Mouse (Mus musculus) heart, embryonic 16.5 days (tissue): ENCODE data around the gene Bcor. TPM values are rescaled to one million over a fixed set of nuclear protein-coding genes. Genes with fewer than 3 reads are reported as not detected.

Source experiments
- ATAC-seq: fragments of 200-750 bp; cut with Nextera tagmentation; replicated peaks from 2 replicates; pipeline ENCODE4 v1.8.0; 2017; ENCODE audit warnings: moderate number of reproducible peaks; ENCODE audit not compliant: insufficient read depth, low FRiP score; ENCODE audit errors: extremely low read depth
- H3K27ac ChIP-seq: fragments of 300-500 bp; sonication (generic); 2 replicates; pipeline ENCODE4 v1.5.1; 2014; ENCODE audit warnings: mild to moderate bottlenecking, low read length, control low read depth, moderate library complexity
- H3K27me3 ChIP-seq: fragments of 300-500 bp; sonication (generic); 2 replicates; pipeline ENCODE4 v1.6.1; 2014; ENCODE audit warnings: low read length, mixed read lengths; ENCODE audit not compliant: control insufficient read depth, insufficient read depth
- H3K36me3 ChIP-seq: fragments of 300-500 bp; sonication (generic); 2 replicates; pipeline ENCODE4 v1.6.1; 2014; ENCODE audit not compliant: control insufficient read depth, insufficient read depth
- H3K4me1 ChIP-seq: fragments of 300-500 bp; sonication (generic); 2 replicates; pipeline ENCODE4 v1.6.1; 2014; ENCODE audit warnings: low read length, mixed read lengths; ENCODE audit not compliant: control insufficient read depth, insufficient read depth
- H3K4me2 ChIP-seq: fragments of 300-500 bp; sonication (generic); 2 replicates; pipeline ENCODE4 v1.6.1; 2014; ENCODE audit warnings: low read depth, mild to moderate bottlenecking, control low read depth, low read length
- H3K4me3 ChIP-seq: fragments of 300-500 bp; sonication (generic); 2 replicates; pipeline ENCODE4 v1.5.1; 2014; ENCODE audit warnings: mild to moderate bottlenecking, control low read depth, low read length
- H3K9ac ChIP-seq: fragments of 300-500 bp; sonication (generic); 2 replicates; pipeline ENCODE4 v1.6.1; 2014; ENCODE audit warnings: low read length, control low read depth
- H3K9me3 ChIP-seq: fragments of 300-500 bp; sonication (generic); replicated peaks from 2 replicates; pipeline ENCODE4 v1.6.1; 2016; ENCODE audit warnings: low read length; ENCODE audit not compliant: control insufficient read depth
- WGBS: fragments of 180-500 bp; shearing (Covaris S2); extraction: QIAGEN DNeasy Blood & Tissue Kit; methylation state at CpG from one replicate; pipeline ENCODE4 v1.1.7; 2014; 5-methylcytosine and 5-hydroxymethylcytosine counted together
- polyA plus RNA-seq: library from polyadenylated mRNA; unstranded; fragments of >200 nt; fragmentation: Nextera tagmentation; extraction: Ambion mirVana; gene quantifications from 2 replicates; pipeline ENCODE4 v1.2.1, GENCODE M21; 2015

Bcor gene
- polyA plus RNA-seq, 1 experiment from 2014 or later: 11.5 TPM

DNA sequence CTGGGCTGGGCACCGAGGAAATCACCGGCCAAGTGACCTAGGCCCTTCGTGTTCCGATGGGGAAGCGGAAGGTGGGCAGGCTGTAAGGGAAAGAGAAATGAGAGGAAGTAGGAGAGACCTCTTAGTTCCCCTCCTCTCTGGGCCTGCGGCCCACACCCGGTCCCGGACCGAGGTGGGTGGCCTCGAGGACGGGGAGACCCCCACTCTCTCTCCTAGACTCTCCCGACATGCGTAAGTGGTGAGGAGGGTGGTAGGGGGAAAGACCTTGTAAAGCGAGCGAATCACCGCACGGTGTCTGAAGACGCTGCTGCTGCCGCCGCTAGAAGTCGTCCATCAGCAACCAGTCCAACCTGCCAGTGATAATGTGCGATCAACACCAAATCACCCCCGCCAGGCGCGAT lies 23.0 kb downstream of the Bcor start:
- WGBS: 7% methylated on average over 21 of the region's 25 CpGs
- peaks cover 49% of the 10 kb centered on the region for H3K27me3 ChIP-seq
- ATAC-seq: no peak

DNA sequence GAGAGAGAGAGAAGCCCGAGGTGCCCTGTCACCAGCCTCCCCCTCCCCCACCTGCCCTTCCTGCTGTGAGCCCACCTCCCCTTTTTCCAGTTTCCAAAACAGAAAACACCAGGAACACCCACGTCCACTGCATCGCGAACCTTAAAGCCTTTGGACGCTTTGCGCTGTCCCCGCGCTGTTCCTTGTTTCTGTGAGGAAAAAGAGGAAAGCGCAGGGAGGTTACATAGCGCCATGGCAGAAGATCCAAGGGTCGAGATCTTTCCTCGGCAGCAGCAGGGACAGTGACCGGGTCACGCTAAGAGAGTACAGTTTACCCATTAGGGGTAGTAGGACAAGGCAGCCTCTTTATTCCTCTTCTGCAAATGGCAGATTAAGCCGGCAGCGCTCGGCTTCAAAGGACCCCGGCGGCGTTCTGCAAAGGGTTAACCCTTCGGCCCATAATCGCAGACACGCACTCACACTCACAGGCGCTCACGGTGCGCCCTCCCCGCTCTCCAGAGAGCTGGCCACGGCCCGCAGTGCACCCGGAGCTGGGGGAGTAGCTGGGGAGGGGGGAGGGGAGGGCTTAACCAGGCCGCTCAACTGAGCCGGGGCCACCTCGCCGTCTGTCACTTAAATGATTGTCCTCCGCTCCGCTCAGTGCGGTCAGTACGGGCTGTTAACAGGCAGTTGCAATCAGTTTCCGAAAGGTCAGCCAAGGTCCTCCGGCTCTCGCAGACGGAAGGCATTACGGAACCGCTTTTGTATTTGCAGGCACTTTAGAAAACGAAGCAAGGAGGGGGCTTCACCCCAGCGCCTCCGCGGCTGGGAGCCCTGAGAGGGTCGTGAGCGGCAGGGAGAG lies 23.7 kb downstream of the Bcor start:
- Histone ChIP-seq H3K4me1 (peaks cover 24% of the 10 kb centered on the region), H3K27me3 (peaks cover 50% of the 10 kb centered on the region), H3K36me3 (no peaks in the 10 kb centered on the region), H3K27ac (peak overlapping the region; percentile 87), H3K9ac (peak overlapping the region; percentile 73), H3K9me3 (no peaks in the 10 kb centered on the region), H3K4me2 (peak overlapping the region; percentile 86), H3K4me3 (peak overlapping the region; percentile 54)
- ATAC-seq: peak; percentile 37
- WGBS: under 1% methylated on average over 50 of the region's 50 CpGs

More for the DNA sequence above, 23.0 kb downstream of the Bcor start:
- Histone ChIP-seq H3K4me1 (peaks cover 24% of the 10 kb centered on the region), H3K36me3 (no peaks in the 10 kb centered on the region), H3K9ac (peak overlapping the region; percentile 73), H3K9me3 (no peaks in the 10 kb centered on the region), H3K4me3 (peak overlapping the region; percentile 54), H3K27ac (no peak overlapping the region; the same call in 1 of the 2 replicates), H3K4me2 (peak overlapping the region; percentile 86)

DNA sequence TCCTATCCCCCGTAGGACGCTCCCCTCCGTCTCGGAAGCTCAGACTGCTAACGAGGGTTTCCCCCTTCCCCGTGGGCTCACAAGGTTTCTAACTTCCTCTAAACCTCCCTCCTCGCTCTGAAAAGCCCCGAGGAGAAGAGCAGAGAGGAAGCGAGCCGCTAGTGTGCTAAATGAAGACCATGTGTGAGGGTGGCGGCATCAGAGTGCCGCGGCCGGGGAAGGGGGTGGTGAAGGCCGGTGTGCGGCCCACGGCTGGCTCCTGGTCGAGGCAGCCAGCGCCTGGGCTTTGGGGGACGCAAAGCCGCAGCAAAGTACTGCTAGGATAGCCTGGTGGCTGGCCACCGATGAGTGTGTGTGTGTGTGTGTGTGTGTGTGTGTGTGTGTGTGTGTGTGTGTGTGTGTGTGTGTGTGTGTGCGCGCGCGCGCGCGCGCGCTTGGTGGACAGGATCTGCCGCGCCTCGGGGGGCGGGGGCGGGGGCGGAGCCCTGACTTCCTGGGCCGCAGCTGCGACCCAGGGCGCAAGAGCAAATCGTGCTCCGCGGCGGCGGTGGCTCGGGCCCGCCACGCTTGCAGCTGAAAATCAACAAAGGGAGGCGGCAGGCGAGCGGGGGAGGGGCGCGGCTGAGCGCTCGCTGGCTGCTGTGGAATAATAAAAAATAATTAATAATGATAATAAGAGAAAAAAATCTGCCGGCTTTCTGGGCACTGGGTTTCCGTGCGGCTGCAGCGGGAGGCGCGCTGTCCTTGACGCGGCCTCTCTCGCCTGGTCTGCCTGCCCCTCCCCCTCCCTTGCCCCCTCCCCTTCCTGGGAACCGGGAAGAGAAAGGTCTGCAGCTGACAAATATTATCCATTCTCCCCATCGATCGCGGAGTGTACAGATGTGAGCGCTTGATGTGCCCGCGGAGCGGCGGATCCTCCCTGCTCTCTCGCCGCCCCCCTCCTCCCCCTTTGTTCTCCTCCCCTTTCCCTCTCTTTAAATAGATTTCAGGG lies 24.7 kb downstream of the Bcor start:
- peak overlapping the region; percentile 54 for H3K4me3 ChIP-seq
- peak overlapping the region; percentile 86 for H3K4me2 ChIP-seq
- peak overlapping the region; percentile 89 for H3K27ac ChIP-seq
- H3K36me3 ChIP-seq: no peaks in the 10 kb centered on the region
- H3K9ac ChIP-seq: peak overlapping the region; percentile 70
- no peaks in the 10 kb centered on the region for H3K9me3 ChIP-seq
- peak; percentile 29; the same call in 1 of the 2 replicates for ATAC-seq
- H3K27me3 ChIP-seq: peaks cover 54% of the 10 kb centered on the region
- WGBS: under 1% methylated on average over 51 of the region's 75 CpGs
- H3K4me1 ChIP-seq: peaks cover 21% of the 10 kb centered on the region

DNA sequence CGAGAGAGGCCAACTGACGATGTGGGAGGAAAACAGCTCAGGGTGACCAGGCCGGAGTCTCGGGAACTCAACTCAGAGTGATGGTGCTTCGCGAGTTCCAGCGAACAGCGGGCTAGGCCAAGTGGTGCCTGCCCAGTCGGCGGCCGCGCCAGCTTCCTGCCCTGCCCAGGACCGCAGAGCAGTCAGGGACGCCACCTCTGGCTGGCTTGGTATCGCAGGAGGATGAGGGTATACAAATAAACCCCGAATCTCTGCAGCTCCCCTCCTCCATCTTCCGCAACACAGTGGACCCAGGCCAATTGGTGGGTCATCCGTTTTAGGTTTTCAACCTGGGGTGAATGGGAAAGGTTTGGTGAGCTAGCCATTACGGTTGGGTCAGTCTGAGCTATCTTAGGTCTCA lies 25.6 kb downstream of the Bcor start:
- WGBS: 6% methylated on average over 19 of the region's 19 CpGs
- Histone ChIP-seq H3K9ac (peak overlapping the region; percentile 51), H3K9me3 (no peaks in the 10 kb centered on the region), H3K27me3 (peaks cover 51% of the 10 kb centered on the region), H3K27ac (peak overlapping the region; percentile 89), H3K4me2 (peak overlapping the region; percentile 86), H3K36me3 (no peaks in the 10 kb centered on the region), H3K4me3 (peak overlapping the region; percentile 54), H3K4me1 (peaks cover 23% of the 10 kb centered on the region)
- ATAC-seq: no peak

DNA sequence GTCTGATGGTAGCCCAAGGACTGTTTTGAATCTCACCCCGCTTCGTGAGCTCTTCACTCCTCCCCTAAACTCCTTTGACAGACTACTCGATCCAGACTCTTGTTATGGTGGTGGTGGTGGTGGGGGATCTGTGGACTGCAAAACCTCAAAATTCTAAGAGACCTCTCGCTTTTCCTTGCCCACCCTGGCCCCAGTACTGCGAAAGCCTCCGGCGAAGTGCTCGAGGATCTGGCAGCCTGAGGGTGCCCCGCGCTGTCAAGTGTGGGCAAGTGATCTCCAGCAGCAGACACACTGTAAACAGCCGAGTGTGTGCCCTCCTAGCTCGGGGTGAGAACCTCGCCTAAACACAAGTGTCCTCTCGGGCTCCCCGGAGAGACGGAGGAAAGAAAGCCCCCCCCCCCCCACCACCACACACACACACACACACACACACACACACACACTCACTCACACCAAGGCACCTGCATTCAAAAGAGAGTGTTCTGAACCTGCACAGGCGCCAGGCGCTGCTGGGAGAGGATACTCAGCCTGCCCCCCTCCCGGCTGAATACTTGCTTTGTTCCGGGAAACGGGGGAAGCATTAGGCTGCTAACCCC lies 26.2 kb downstream of the Bcor start:
- 8% methylated on average over 21 of the region's 21 CpGs for WGBS
- Histone ChIP-seq H3K9me3 (no peaks in the 10 kb centered on the region), H3K36me3 (no peaks in the 10 kb centered on the region), H3K4me3 (peak overlapping the region; percentile 54), H3K27ac (peak overlapping the region; percentile 79), H3K27me3 (peaks cover 57% of the 10 kb centered on the region), H3K4me1 (peaks cover 27% of the 10 kb centered on the region), H3K4me2 (peak overlapping the region; percentile 86), H3K9ac (peak overlapping the region; percentile 51)
- no peak for ATAC-seq

DNA sequence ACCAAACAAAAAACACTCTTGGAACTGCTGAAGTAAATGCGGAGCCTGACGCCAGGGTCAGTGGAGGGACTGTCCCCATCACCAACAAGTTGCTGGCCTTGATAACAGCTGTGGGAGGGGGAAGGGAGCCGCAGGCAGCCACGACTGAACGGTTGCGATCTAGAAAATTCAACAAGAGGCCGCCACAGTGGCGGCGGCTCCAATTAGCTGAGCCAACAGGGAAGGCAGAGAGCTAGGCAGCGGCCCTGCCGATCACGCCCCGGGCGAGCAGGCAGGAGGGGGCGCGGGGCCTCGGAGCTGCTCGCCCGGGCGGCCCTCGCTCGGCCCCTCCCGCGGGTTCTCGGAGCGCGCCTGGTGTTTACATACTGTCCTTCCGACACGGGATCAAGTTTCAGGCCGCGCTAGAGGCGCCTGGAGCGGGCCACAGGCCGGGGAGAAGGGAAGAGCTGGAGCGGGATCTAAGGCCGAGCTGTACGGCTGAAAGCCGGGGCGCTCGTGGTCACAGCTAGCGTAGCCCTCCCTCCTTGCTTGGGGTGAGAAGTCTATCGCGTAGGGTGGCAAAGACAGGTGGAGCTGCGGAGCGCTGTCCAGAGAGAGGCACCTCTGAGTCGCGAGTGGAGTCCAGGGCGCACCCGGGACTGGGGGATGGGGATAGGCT lies 26.8 kb downstream of the Bcor start:
- H3K4me2 ChIP-seq: peak overlapping the region; percentile 86
- no peaks in the 10 kb centered on the region for H3K36me3 ChIP-seq
- under 1% methylated on average over 45 of the region's 49 CpGs for WGBS
- peak overlapping the region; percentile 51 for H3K9ac ChIP-seq
- H3K4me1 ChIP-seq: peaks cover 29% of the 10 kb centered on the region
- no peaks in the 10 kb centered on the region for H3K9me3 ChIP-seq
- peak overlapping the region; percentile 46 for H3K4me3 ChIP-seq
- H3K27ac ChIP-seq: peak overlapping the region; percentile 79
- H3K27me3 ChIP-seq: peaks cover 60% of the 10 kb centered on the region
- peak; percentile 25 for ATAC-seq

DNA sequence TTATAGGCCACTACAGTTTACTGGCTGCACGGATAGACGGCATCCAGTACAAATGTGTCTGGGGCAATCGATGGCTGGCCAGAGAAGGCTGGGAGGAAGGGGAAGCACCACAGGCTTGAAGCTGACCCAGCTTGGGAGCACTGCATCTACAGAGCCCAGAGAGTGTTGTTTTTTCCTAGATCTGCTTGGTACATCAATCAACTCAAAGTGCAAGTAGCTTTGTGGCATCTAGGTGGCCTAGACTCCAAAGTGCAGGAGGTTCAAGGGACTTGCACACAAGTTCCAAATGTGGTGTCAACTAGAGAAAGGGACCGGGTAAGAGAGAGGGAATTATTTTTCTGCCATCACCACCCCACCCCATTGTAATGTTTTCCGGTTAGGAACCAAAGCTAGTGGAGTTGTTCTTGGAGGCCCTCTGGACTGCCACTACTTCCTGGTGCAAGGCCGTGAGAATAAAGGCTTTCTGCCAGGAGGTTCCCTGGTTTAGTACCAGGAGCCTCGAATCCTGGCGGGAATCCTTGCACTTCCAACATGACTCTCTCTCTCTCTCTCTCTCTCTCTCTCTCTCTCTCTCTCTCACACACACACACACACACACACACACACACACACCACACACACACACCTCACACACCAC lies 27.5 kb downstream of the Bcor start:
- Histone ChIP-seq H3K9ac (no peak overlapping the region), H3K27ac (peak overlapping the region; percentile 79), H3K9me3 (no peaks in the 10 kb centered on the region), H3K36me3 (no peaks in the 10 kb centered on the region), H3K27me3 (peaks cover 58% of the 10 kb centered on the region), H3K4me3 (no peak overlapping the region), H3K4me1 (peaks cover 29% of the 10 kb centered on the region), H3K4me2 (peak overlapping the region; percentile 86)
- ATAC-seq: no peak
- WGBS: 33% methylated on average over 8 of the region's 8 CpGs
